Mouse (Mus musculus) left cerebral cortex, adult 11 months (tissue): Measurements from ENCODE around the gene Commd1.

Experiments used
- DNase-seq: peaks from one replicate; pipeline ENCODE4 v3.0.0; 2022; ENCODE audit warnings: low spot score

Gene Commd1

DNA sequence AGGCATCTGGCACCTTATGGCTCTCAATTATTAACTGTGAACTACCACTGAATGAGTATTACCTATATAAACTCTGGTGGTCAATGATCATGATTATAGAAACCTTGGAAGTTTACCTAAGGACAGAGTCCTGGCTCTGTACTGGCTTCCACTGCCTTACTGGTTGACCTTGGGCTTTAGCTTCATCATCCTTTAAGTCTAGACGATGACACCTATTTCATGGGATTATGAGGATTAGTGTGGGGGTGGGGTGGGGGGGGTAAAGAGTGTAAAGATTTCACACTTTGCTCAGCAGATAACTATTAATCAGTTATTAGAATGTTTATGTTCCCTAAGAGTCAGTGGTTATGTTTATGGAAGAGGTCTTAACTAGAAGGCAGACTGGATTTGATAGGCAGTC is 7.6 kb upstream of the Commd1 start:
- DNase-seq: no peak

- no peak for DNase-seq
Observed at GRCm38 (mm10) chr11:22987357-22987756, 5.2 kb upstream of the Commd1 start.

GRCm38 (mm10) chr11:22985510-22985909 is 3.3 kb upstream of the Commd1 start:
- no peak for DNase-seq

- DNase-seq: no peak
Observed at GRCm38 (mm10) chr11:22982846-22983245, 664 bp upstream of the Commd1 start.

GRCm38 (mm10) chr11:22981543-22981950 is 635 bp downstream of the Commd1 start:
- no peak for DNase-seq

DNA sequence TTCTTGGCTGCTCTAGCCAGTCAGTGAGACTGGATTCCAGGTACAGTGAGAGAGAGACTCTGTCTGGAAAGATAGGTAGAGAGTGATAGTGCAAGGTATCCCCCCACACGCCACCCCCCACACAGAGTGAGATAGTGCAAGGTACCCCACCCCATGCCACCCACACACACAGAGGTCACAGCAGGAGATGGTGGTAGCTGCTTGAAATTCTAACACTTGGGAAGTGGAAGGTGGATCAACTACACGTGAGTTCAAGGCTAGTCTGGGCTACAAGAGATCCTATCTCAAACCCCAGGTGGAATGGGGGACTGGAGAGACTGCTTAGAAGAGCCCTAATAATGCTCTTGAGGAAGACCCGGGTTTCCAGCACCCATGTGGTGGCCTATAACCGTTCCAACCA is 1.1 kb downstream of the Commd1 start:
- DNase-seq: no peak

DNA sequence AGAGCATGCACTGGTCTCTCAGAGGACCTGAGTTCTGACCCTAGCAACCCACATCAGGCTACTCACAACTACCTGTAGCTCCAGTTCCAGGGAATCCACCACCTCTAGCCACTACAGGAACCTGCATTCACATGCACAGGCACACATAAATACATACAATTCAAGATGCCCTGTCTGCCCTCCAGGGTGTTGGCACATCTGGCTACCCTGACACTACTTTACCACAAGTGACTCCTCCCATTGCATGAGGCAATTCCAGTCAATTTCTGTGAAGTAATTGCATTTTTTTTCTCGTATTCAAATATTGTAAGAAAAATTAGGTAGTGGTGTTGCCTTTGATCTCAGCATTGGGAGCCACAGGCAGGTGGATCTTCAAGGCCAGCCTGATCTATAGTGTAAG is 3.0 kb downstream of the Commd1 start:
- DNase-seq: no peak

- DNase-seq: no peak
Observed at GRCm38 (mm10) chr11:22978711-22979110, 3.5 kb downstream of the Commd1 start.

- DNase-seq: no peak
Observed at GRCm38 (mm10) chr11:22978215-22978614, 4.0 kb downstream of the Commd1 start.

GRCm38 (mm10) chr11:22973599-22973998 is 8.6 kb downstream of the Commd1 start:
- DNase-seq: no peak

GRCm38 (mm10) chr11:22972746-22973526 is 9.2 kb downstream of the Commd1 start:
- DNase-seq: no peak

GRCm38 (mm10) chr11:22971835-22972709 is 10.1 kb downstream of the Commd1 start, which contains the start of gene Zrsr1:
Gene Zrsr1 (plus strand): TSS chr11:22972005.
- DNase-seq: no peak

- no peak for DNase-seq
Observed at GRCm38 (mm10) chr11:22970546-22970945, 11.6 kb downstream of the Commd1 start.

DNA sequence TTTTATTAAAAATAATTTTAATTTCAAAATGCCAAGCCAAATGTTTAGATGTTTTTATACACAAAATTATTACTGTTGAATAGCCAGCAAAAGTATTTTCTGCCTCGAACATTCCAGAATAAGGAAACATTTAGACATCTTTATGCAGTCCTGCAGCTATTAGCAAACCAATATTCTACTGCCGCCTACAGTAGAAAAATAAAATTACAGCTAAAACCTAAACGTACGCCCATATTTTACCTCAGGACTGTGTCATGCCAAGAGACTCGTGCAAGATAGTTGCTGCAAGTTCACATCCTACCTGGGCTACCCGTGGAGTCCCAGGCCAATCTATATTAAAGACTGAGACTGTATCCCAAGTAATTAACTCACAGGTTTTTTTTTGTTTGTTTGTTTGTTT is 12.7 kb downstream of the Commd1 start:
- no peak for DNase-seq

DNA sequence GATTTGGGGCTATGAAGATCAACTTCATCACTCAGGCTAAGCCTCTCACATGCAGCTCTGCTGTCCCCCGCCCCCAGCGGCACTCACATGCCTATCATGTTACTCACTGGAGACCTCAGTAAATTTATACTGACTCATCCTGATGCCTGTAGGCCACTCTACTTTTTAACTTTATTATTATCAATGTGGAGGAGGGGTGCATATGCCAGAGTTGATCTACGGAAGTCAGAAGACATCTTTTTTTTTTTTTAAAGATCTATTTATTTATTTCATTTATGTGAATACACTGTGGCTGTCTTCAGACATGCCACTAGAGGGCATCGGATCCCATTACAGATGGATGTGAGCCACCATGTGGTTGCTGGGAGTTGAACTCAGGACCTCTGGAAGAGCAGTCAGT is 16.7 kb downstream of the Commd1 start:
- no peak for DNase-seq

DNA sequence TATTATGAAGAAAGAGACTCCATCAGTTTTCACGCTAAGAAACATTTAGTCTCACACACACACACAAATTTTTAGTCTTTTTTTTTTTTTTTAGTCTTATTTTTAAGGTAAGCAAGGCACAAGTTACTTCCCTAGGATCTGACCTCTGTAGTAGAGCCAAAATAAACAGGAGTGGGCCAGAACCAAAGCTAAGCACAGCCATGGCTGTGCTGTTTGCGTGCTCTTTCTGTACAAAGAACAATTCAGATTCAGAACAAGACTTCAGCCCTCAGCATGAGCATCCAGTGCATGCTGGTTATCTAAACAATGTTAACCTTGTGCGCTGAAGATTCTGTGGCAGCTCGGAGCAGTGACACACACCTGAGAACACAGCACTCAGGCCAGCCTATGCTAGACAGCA is 17.8 kb downstream of the Commd1 start:
- no peak for DNase-seq

GRCm38 (mm10) chr11:22962101-22962500 is 20.1 kb downstream of the Commd1 start:
- DNase-seq: no peak

DNA sequence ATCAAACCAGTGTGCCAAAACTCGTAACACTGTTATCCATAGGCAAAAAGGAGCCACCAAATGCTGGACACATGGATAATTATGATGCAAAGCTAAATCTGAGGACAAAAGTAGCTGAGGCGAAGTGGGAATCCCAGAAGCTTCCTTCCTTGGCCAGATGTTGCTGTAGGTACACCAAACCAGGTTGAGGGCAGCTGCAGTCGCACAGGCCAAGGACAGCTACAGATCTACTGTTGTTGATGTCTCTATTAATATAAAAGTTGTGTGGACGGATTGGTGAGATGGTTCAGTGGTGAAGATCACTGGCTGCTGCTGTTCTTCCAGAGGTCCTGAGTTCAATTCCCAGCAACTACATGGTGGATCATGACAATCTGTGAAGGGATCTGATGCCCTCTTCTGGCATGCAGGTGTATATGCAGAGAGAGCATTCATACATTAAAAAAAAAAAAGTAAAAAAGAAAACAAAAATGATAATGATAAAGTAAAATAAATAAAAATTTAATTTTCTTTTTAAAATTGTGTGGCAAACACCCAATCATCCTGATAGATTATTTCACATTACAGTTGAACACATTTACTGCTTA is 24.3 kb downstream of the Commd1 start:
- no peak for DNase-seq

DNA sequence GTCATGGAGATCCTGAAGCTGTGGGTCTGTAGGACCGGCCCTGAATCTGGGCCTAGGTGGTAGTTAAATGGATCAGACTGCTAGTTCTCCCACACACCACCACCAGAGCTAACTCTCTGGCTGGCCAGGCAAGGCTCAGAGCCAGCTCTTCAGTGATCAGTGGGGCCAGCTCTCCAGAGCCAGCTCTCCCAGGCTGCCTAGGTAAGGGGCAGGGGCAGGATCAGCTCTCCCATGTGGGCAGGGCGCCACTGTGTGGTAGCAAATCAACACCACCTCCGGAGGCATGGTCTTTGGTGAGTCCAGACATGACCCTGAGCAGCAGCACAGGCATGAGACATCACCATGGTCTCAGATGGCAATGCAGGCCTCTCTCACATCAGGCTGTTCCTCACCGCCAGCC is 25.4 kb downstream of the Commd1 start:
- DNase-seq: no peak

- DNase-seq: no peak
Observed at GRCm38 (mm10) chr11:22956346-22956745, 25.8 kb downstream of the Commd1 start.

DNA sequence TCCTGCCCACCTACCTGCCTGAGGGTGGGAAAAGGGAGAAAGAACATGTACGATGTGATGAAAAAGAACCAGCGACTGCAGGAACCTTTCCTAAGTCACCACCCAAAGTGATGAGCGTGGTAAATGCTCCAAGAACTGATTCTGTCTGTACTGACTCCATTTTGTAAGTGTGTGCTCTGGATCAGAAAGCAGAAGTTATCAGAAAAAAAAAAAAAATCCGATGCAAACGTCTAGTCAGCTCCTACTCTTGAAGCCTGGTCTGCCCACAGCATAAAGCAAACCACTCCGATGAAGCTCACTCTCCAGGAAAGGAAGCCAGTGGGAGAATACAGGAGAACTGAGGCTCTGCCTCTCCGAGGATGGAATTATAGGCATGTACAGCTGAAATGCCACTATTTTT is 29.5 kb downstream of the Commd1 start:
- DNase-seq: no peak

DNA sequence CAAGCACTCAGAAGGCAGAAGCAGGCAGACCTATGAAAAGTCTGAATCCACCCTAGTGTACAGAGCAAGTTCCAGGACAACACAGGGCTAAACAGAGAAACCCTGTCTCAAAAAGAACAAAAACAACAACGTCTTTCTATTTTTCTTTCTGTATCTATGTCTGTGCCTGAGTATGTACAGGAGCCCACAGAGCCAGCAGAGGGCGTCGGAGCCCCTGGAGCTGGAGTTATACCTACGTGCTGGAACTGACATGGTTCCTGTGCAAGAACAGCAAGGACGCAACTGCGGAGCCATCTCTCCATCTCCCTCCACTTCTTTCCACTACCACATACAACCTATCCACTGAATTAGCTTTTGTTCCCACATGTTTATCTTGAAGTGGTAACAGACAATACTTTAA is 32.1 kb downstream of the Commd1 start:
- DNase-seq: no peak

DNA sequence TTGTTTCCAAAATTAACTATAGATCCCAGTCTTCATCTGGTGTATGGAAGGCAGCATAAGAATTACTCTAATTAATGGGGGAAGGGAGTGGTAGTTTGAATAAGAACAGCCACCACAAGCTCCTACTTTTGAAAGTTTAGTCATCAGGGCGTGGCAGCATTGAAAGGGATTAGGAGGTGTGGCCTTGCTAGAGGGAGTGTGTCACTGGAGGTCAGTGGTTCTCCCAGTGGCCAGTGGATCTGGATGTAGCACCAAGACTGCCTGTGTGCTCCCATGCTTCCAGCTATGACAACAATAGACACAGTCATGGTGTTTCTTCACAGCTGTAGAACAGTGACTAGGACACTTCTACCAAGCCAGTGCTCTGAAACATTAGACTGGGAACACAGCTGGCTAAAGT is 33.1 kb downstream of the Commd1 start:
- no peak for DNase-seq
